Mouse (Mus musculus): ENCODE data around the gene Rtl6. TPM values are rescaled to one million over a fixed set of nuclear protein-coding genes. Genes with fewer than 3 reads are reported as not detected.

Gene Rtl6
- polyA plus RNA-seq, 1 experiment from 2014 or later: 27.6 TPM

DNA sequence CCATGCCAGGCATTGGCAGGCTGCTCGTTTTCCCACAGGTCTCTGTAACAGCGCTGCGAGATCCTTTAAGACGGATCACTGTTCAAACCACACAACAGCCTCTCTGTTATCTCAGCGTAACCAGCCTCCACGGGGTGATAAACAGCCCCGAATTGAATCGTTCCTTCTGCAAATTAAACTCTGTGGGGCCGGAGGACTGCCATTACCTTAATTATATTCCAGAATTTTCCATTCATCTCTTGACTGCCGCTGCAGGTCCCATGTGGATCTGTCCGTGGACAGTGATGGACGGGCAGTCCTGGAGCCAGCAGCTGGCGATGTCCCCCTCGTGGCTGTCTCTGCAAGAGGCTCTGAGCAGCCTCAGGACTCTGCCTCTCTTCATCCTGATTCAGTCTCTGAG lies 30.7 kb downstream of the Rtl6 start:
- Histone ChIP-seq H3K4me3 (ENCODE audit: low read depth, low read length) (no peak overlapping the region), H3K4me1 (ENCODE audit: control insufficient read depth, insufficient read depth, low read length) (peaks cover 22% of the 10 kb centered on the region), H3K9ac (replicated peaks; ENCODE audit: low read depth, low read length) (no peak overlapping the region), H3K36me3 (ENCODE audit: control insufficient read depth, insufficient read depth, low read length) (no peaks in the 10 kb centered on the region), H3K27ac (ENCODE audit: low read depth, low read length) (no peak overlapping the region), H3K4me2 (ENCODE audit: low read depth, low read length) (no peak overlapping the region), H3K27me3 (ENCODE audit: control insufficient read depth, insufficient read depth, low read length) (no peaks in the 10 kb centered on the region), H3K9me3 (ENCODE audit: control insufficient read depth, low read length) (no peaks in the 10 kb centered on the region)
- peak; percentile 69 for ATAC-seq (ENCODE audit: low read depth)
- WGBS: 11% methylated on average over 14 of the region's 14 CpGs

DNA sequence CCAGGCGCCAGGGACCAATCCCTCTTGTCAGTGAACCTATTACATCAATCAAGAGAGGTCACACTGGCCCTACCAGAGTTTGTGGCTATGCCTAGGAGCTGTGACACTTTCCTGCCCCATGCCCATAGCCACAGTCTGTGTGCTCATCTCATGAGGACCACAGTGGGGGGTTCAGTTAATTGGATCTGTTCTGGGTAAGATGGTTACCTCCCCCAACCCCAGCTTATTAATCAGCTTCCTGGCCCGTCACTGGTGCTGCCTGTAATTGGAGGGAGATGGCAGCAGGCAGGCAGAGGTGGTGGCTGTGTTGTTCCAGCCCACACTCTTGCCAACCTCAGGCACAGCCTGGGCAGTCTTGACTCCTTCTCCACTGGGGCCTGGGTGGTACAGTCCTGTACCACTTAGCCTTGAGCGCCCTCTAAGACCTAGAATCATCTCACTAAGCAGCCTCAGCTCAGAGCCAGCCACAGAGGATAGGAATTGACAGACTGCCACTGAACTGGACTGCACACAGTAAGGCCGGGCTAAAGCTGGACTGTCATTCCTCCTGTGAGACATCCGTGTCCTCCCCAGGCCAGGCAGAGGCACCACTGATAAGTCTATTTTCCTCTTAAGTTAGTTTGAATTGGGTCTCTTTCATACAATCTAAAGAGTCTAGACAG lies 32.3 kb downstream of the Rtl6 start:
- Histone ChIP-seq H3K27ac (ENCODE audit: low read depth, low read length) (no peak overlapping the region), H3K4me2 (ENCODE audit: low read depth, low read length) (no peak overlapping the region), H3K36me3 (ENCODE audit: control insufficient read depth, insufficient read depth, low read length) (no peaks in the 10 kb centered on the region), H3K9me3 (ENCODE audit: control insufficient read depth, low read length) (no peaks in the 10 kb centered on the region), H3K4me3 (ENCODE audit: low read depth, low read length) (no peak overlapping the region), H3K4me1 (ENCODE audit: control insufficient read depth, insufficient read depth, low read length) (peaks cover 26% of the 10 kb centered on the region), H3K27me3 (ENCODE audit: control insufficient read depth, insufficient read depth, low read length) (no peaks in the 10 kb centered on the region), H3K9ac (replicated peaks; ENCODE audit: low read depth, low read length) (no peak overlapping the region)
- 73% methylated on average over 5 of the region's 5 CpGs for WGBS
- ATAC-seq (ENCODE audit: low read depth): no peak

DNA sequence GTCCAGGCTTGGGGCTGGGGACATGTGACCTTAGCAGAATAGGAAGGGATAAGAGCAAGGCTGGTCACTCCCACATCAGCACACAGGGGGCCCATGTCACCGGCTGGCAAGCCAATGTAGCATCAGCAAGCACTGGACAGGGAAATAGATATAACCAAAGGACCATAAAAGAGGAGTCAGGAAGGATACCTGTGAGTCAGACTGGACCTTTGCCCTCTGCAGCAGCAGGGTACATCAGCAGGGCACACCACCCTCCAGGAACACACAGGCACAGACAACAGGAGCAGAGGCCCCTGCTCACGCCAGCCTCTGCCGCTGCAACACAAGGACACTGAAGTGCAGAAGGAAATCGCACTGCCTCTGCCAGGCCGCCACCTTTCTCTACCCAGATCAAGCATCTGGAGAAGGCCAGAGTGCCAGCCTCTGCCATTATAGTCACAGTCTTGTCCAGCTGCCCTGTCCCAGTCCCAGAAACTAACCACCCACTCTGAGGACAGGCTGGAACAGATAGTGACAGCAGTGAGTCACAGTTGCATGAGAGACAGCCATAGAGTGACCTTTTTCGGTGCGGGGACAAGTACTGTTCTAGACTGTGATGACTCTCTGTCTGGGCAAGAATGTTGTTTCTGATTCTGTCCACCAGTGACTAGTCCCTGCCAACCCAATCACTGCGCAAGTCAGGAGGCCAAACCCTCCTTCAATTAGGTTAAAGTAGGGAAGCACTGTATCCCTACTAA lies 34.5 kb downstream of the Rtl6 start:
- 93% methylated on average over 8 of the region's 8 CpGs for WGBS
- no peak overlapping the region for H3K27ac ChIP-seq (ENCODE audit: low read depth, low read length)
- no peaks in the 10 kb centered on the region for H3K9me3 ChIP-seq (ENCODE audit: control insufficient read depth, low read length)
- H3K36me3 ChIP-seq (ENCODE audit: control insufficient read depth, insufficient read depth, low read length): no peaks in the 10 kb centered on the region
- peaks cover 22% of the 10 kb centered on the region for H3K4me1 ChIP-seq (ENCODE audit: control insufficient read depth, insufficient read depth, low read length)
- no peak overlapping the region for H3K9ac ChIP-seq (replicated peaks; ENCODE audit: low read depth, low read length)
- H3K27me3 ChIP-seq (ENCODE audit: control insufficient read depth, insufficient read depth, low read length): no peaks in the 10 kb centered on the region
- ATAC-seq (ENCODE audit: low read depth): no peak
- H3K4me3 ChIP-seq (ENCODE audit: low read depth, low read length): no peak overlapping the region
- no peak overlapping the region for H3K4me2 ChIP-seq (ENCODE audit: low read depth, low read length)

DNA sequence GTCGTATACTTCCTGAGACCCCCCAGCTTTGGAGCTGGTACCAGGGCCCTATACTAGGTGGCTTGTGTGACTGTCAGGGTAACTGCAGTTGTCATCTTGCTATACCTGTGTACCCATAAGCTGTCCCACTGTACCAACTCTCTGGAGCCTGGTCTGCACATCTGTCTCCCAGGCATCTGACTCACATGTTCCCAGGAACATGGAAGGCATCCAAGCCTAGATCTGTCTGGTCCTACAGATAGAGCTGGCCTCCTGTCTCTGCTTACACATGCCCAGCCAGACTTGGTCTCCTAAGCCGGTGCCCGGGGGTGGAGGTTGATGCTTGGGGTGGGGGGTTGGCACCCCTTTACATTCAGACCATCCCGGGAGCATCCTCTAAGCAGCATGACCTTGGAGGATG lies 36.1 kb downstream of the Rtl6 start:
- Histone ChIP-seq H3K4me3 (ENCODE audit: low read depth, low read length) (no peak overlapping the region), H3K9me3 (ENCODE audit: control insufficient read depth, low read length) (no peaks in the 10 kb centered on the region), H3K27me3 (ENCODE audit: control insufficient read depth, insufficient read depth, low read length) (no peaks in the 10 kb centered on the region), H3K36me3 (ENCODE audit: control insufficient read depth, insufficient read depth, low read length) (no peaks in the 10 kb centered on the region), H3K4me1 (ENCODE audit: control insufficient read depth, insufficient read depth, low read length) (peaks cover 10% of the 10 kb centered on the region; the same call in 1 of the 2 replicates), H3K4me2 (ENCODE audit: low read depth, low read length) (no peak overlapping the region), H3K27ac (ENCODE audit: low read depth, low read length) (no peak overlapping the region), H3K9ac (replicated peaks; ENCODE audit: low read depth, low read length) (no peak overlapping the region)
- 73% methylated on average over 4 of the region's 4 CpGs for WGBS
- no peak for ATAC-seq (ENCODE audit: low read depth)

DNA sequence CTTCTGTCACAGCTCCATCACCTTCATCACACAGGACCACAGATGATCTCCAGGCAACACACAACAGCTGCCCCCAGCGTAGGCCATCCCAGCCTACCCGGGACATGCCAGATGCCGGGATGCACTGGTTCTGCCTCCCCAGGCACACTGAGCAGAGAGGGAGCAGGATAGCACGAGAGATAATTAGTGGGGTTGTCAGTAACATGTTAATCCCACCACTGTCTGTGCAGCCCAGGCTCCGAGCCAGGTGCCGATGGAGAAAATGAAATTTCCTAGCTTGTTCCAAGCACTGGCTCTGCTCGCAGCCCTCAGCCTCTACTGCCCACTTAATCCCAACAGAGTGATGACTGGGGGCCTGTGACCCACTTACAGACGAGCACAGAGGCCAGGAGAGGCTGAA lies 39.1 kb downstream of the Rtl6 start:
- no peak overlapping the region for H3K9ac ChIP-seq (replicated peaks; ENCODE audit: low read depth, low read length)
- H3K27me3 ChIP-seq (ENCODE audit: control insufficient read depth, insufficient read depth, low read length): no peaks in the 10 kb centered on the region
- WGBS: 60% methylated on average over 8 of the region's 8 CpGs
- H3K36me3 ChIP-seq (ENCODE audit: control insufficient read depth, insufficient read depth, low read length): no peaks in the 10 kb centered on the region
- no peak overlapping the region for H3K4me3 ChIP-seq (ENCODE audit: low read depth, low read length)
- H3K9me3 ChIP-seq (ENCODE audit: control insufficient read depth, low read length): no peaks in the 10 kb centered on the region
- H3K27ac ChIP-seq (ENCODE audit: low read depth, low read length): no peak overlapping the region
- no peak for ATAC-seq (ENCODE audit: low read depth)
- H3K4me2 ChIP-seq (ENCODE audit: low read depth, low read length): no peak overlapping the region
- 0 out of 2 replicates have a peak, but pooled peaks cover 6% of the 10 kb centered on the region for H3K4me1 ChIP-seq (ENCODE audit: control insufficient read depth, insufficient read depth, low read length)

DNA sequence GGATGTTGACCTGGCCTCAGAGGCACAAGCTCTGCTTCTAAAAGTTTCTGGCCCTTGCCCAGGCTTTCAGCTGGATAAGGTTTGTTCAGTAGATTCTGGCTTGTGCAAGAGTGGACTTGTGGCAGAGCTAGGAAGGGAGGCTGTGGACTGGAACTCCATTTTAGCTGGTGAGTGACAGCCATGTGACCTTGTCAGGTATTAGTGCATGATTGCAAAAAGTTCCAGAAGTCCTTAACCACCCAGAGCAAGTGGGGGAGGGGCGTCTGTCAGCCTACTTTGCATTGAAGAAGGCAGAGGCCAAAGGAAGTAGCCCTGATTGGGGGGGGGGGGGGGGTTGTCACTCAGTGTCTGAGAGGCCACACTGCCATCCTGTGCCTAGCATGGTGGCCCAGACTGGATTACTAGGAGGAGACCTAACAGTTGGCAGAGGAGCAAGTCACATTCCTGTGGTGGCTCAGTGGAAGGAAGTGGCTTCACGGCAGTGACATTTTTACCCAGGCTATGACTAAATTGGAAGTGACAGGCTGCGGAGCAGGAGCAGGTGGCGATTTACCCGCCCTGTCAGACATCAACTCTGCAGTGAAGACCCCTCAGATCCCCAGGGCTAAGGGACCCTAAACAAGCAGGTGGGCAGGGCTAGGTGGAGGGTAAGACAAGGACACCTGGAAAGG lies 44.9 kb downstream of the Rtl6 start:
- WGBS: 67% methylated on average over 5 of the region's 5 CpGs
- H3K4me1 ChIP-seq (ENCODE audit: control insufficient read depth, insufficient read depth, low read length): 0 out of 2 replicates have a peak, but pooled peaks cover 6% of the 10 kb centered on the region
- no peak overlapping the region for H3K4me2 ChIP-seq (ENCODE audit: low read depth, low read length)
- no peak overlapping the region for H3K4me3 ChIP-seq (ENCODE audit: low read depth, low read length)
- no peak for ATAC-seq (ENCODE audit: low read depth)
- H3K27me3 ChIP-seq (ENCODE audit: control insufficient read depth, insufficient read depth, low read length): no peaks in the 10 kb centered on the region
- H3K36me3 ChIP-seq (ENCODE audit: control insufficient read depth, insufficient read depth, low read length): no peaks in the 10 kb centered on the region
- no peak overlapping the region for H3K27ac ChIP-seq (ENCODE audit: low read depth, low read length)
- H3K9ac ChIP-seq (replicated peaks; ENCODE audit: low read depth, low read length): no peak overlapping the region
- H3K9me3 ChIP-seq (ENCODE audit: control insufficient read depth, low read length): no peaks in the 10 kb centered on the region

DNA sequence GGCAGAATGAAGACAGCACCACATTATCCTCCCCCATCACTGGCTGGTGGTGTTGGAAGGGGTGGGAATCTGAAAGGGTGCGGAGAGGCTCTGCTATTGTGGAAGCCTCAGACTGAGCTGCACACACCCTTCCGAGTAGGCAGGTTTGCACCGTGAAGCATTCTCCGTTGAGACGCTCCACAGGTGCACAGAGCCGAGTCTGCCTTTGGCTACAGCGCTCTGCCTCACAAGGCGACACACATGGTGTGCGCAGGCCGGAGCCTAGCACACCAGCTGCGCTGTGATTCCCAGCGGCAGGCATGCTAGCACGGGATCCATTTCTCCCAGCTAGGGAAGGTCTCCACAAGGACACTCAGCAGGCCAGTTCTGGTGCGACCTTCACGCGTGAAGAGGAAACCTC lies 47.6 kb downstream of the Rtl6 start:
- Histone ChIP-seq H3K4me3 (ENCODE audit: low read depth, low read length) (no peak overlapping the region), H3K4me1 (ENCODE audit: control insufficient read depth, insufficient read depth, low read length) (0 out of 2 replicates have a peak, but pooled peaks cover 6% of the 10 kb centered on the region), H3K27ac (ENCODE audit: low read depth, low read length) (no peak overlapping the region), H3K27me3 (ENCODE audit: control insufficient read depth, insufficient read depth, low read length) (no peaks in the 10 kb centered on the region), H3K36me3 (ENCODE audit: control insufficient read depth, insufficient read depth, low read length) (no peaks in the 10 kb centered on the region), H3K9ac (replicated peaks; ENCODE audit: low read depth, low read length) (no peak overlapping the region), H3K9me3 (ENCODE audit: control insufficient read depth, low read length) (no peaks in the 10 kb centered on the region), H3K4me2 (ENCODE audit: low read depth, low read length) (no peak overlapping the region)
- WGBS: 62% methylated on average over 16 of the region's 16 CpGs
- peak; percentile 34; the same call in 1 of the 2 replicates for ATAC-seq (ENCODE audit: low read depth)

DNA sequence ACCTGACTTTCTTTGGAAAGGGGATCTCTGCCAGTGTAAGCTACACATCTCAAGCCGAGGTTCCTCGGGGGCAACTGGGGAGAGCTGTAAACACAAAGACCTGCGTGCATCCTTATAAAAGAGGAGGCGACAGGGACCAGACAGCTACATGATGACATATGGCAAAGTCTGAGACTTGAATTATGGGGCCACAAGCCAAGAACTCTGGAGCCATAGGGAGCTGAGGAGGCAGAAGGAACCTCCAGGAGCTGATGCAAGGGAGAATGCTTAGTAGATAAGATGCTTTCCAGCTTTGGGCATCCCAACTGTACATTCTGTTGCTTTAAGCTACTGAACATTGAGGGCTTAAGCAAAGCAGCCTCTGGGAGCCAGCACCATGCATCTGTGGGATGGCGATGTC lies 48.5 kb downstream of the Rtl6 start:
- H3K4me3 ChIP-seq (ENCODE audit: low read depth, low read length): no peak overlapping the region
- H3K27me3 ChIP-seq (ENCODE audit: control insufficient read depth, insufficient read depth, low read length): no peaks in the 10 kb centered on the region
- no peaks in the 10 kb centered on the region for H3K36me3 ChIP-seq (ENCODE audit: control insufficient read depth, insufficient read depth, low read length)
- 65% methylated on average over 5 of the region's 5 CpGs for WGBS
- no peaks in the 10 kb centered on the region for H3K9me3 ChIP-seq (ENCODE audit: control insufficient read depth, low read length)
- ATAC-seq (ENCODE audit: low read depth): no peak
- H3K9ac ChIP-seq (replicated peaks; ENCODE audit: low read depth, low read length): no peak overlapping the region
- H3K4me2 ChIP-seq (ENCODE audit: low read depth, low read length): no peak overlapping the region
- H3K4me1 ChIP-seq (ENCODE audit: control insufficient read depth, insufficient read depth, low read length): 0 out of 2 replicates have a peak, but pooled peaks cover 6% of the 10 kb centered on the region
- H3K27ac ChIP-seq (ENCODE audit: low read depth, low read length): no peak overlapping the region

DNA sequence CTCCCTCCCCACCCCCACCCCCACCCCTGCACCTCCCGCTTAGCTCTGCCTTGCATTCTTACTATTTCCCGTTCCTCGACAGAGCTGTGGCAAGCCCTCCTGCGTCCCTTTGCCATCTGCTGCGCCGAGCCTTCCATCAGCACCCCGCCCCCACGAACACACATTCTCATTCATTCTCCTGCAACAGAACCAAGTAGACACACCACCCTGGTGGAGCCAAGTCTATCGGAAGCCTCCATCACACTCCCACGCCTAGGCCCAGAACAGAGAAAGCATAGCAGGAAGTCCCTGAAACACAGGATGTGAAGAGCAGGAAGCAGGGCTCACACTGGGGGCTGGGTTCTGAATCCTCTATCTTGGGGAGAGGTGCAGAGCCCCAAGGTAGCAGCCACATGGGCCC lies 51.6 kb downstream of the Rtl6 start:
- ATAC-seq (ENCODE audit: low read depth): no peak

More for the DNA sequence above, 51.6 kb downstream of the Rtl6 start:
- Histone ChIP-seq H3K4me3 (ENCODE audit: low read depth, low read length) (no peak overlapping the region), H3K9me3 (ENCODE audit: control insufficient read depth, low read length) (no peaks in the 10 kb centered on the region), H3K27ac (ENCODE audit: low read depth, low read length) (no peak overlapping the region), H3K27me3 (ENCODE audit: control insufficient read depth, insufficient read depth, low read length) (no peaks in the 10 kb centered on the region), H3K9ac (replicated peaks; ENCODE audit: low read depth, low read length) (no peak overlapping the region), H3K4me2 (ENCODE audit: low read depth, low read length) (no peak overlapping the region), H3K36me3 (ENCODE audit: control insufficient read depth, insufficient read depth, low read length) (no peaks in the 10 kb centered on the region), H3K4me1 (ENCODE audit: control insufficient read depth, insufficient read depth, low read length) (0 out of 2 replicates have a peak, but pooled peaks cover 6% of the 10 kb centered on the region)
- 70% methylated on average over 10 of the region's 10 CpGs for WGBS

Data from neural tube, embryonic 14.5 days (tissue).